Mouse (Mus musculus) right cerebral cortex, postnatal 4 days (tissue): Measurements from ENCODE around the gene Apba1.

Source experiments
- DNase-seq: peaks from one replicate; pipeline ENCODE4 v3.0.0-alpha.2; 2022

Apba1 gene

GRCm38 (mm10) chr19:23946026-23946685 lies 187.5 kb downstream of the Apba1 start:
- DNase-seq = no peak

GRCm38 (mm10) chr19:23946751-23947150 lies 188.1 kb downstream of the Apba1 start:
- DNase-seq = no peak

- DNase-seq = no peak
Measured at GRCm38 (mm10) chr19:23947871-23948270, 189.2 kb downstream of the Apba1 start.

- no peak for DNase-seq
Measured at GRCm38 (mm10) chr19:23948301-23949000, 189.8 kb downstream of the Apba1 start.

- no peak for DNase-seq
Measured at GRCm38 (mm10) chr19:23955461-23955860, 196.8 kb downstream of the Apba1 start.

GRCm38 (mm10) chr19:23956299-23956975 lies 197.8 kb downstream of the Apba1 start:
- DNase-seq = no peak

- DNase-seq = no peak
Measured at GRCm38 (mm10) chr19:23957563-23957962, 198.9 kb downstream of the Apba1 start.

- no peak for DNase-seq
Measured at GRCm38 (mm10) chr19:23958925-23959324, 200.2 kb downstream of the Apba1 start.

- DNase-seq = no peak
Measured at GRCm38 (mm10) chr19:23959870-23960269, 201.2 kb downstream of the Apba1 start.

- peak; percentile 60 for DNase-seq
Measured at GRCm38 (mm10) chr19:23960275-23960674, 201.6 kb downstream of the Apba1 start.

- DNase-seq = no peak
Measured at GRCm38 (mm10) chr19:23960831-23961447, 202.3 kb downstream of the Apba1 start.

GRCm38 (mm10) chr19:23961516-23961915 lies 202.8 kb downstream of the Apba1 start:
- DNase-seq = peak; percentile 82

GRCm38 (mm10) chr19:23964401-23964910 lies 205.8 kb downstream of the Apba1 start:
- DNase-seq = no peak

GRCm38 (mm10) chr19:23966376-23966775 lies 207.7 kb downstream of the Apba1 start:
- no peak for DNase-seq

- DNase-seq = no peak
Measured at GRCm38 (mm10) chr19:23967156-23967555, 208.5 kb downstream of the Apba1 start.

- no peak for DNase-seq
Measured at GRCm38 (mm10) chr19:23968125-23968861, 209.6 kb downstream of the Apba1 start.

GRCm38 (mm10) chr19:23968862-23969225 lies 210.2 kb downstream of the Apba1 start:
- no peak for DNase-seq

- no peak for DNase-seq
Measured at GRCm38 (mm10) chr19:23970374-23970773, 211.7 kb downstream of the Apba1 start.

GRCm38 (mm10) chr19:23971391-23971790 lies 212.7 kb downstream of the Apba1 start:
- DNase-seq = no peak

GRCm38 (mm10) chr19:23972881-23973649 lies 214.4 kb downstream of the Apba1 start:
- no peak for DNase-seq

- DNase-seq = no peak
Measured at GRCm38 (mm10) chr19:23977901-23978443, 219.3 kb downstream of the Apba1 start.
